Mouse (Mus musculus) kidney, adult 10 weeks (tissue): Measurements from ENCODE around the gene Alox5. TPM values are rescaled to one million over a fixed set of nuclear protein-coding genes. Genes with fewer than 3 reads are reported as not detected.

Experiments used
- polyA plus RNA-seq: library from polyadenylated mRNA; stranded (reverse); fragments of 350-450 nt; fragmentation: Illumina TruSeq; extraction: RNeasy Lipid Tissue Mini Kit (QIAGEN cat#74804); gene quantifications from one replicate; pipeline ENCODE4 v1.2.3, GENCODE M21; 2014; ENCODE audit warnings: low read depth, low replicate concordance

Gene Alox5
- 0.57 TPM for polyA plus RNA-seq

GRCm38 (mm10) chr6:116460544-116461283, at the start of gene Alox5:
Gene Alox5, minus strand, starts transcription at chr6:116461178.

GRCm38 (mm10) chr6:116506302-116507003, 45.5 kb upstream of the Alox5 start, which contains the start of gene Olfr212:
Gene Olfr212, plus strand, starts transcription at chr6:116506516.

DNA sequence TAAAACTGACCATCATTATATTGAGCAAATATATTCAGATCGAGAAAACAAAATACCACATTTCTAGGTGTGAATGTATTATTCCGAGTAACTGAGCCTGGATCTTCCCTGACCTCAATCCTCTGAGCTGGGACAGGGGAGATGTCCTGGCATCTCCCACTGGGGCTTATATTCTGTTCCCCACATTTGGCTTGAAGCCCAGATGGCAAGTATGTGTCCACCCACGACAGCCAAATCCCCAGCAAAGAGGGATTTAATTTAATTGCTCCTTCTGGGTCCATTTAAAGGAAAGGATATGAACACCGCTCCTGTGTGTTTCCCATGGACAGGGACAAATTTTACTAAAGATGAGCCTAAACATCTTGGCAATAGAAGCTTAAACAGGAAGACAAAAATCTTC, 27.8 kb upstream of the Alox5 start, which contains the start of gene Olfr211:
Gene Olfr211 (plus strand): TSS at position 301 of the 400 bp plus-strand sequence.

Other genes with a start within 250 kb of the Alox5 start
- gene Zfand4, start 197.0 kb downstream of the Alox5 start, polyA plus RNA-seq, result 1.1 TPM
- gene March8, start 123.2 kb downstream of the Alox5 start, polyA plus RNA-seq, result 195 TPM
- gene Olfr211, start 27.9 kb upstream of the Alox5 start, polyA plus RNA-seq, result not detected
- not detected for gene Olfr212, start 45.3 kb upstream of the Alox5 start, polyA plus RNA-seq
- gene Olfr213, start 77.3 kb upstream of the Alox5 start, polyA plus RNA-seq, result not detected
- gene Gm5580, start 90.0 kb upstream of the Alox5 start, polyA plus RNA-seq, result not detected
- not detected for gene Olfr214, start 93.1 kb upstream of the Alox5 start, polyA plus RNA-seq
- not detected for gene Olfr215, start 123.0 kb upstream of the Alox5 start, polyA plus RNA-seq
- gene Zfp422, start 167.8 kb upstream of the Alox5 start, polyA plus RNA-seq, result 68.3 TPM
- gene Depp1, start 189.4 kb upstream of the Alox5 start, polyA plus RNA-seq, result 1.2 TPM
- gene Rassf4, start 212.8 kb upstream of the Alox5 start, polyA plus RNA-seq, result 2.0 TPM